Mouse (Mus musculus): ENCODE measurements around the gene Glod4. TPM values are rescaled to one million over a fixed set of nuclear protein-coding genes. Genes with fewer than 3 reads are reported as not detected.

Gene Glod4
- polyA plus RNA-seq, 1 experiment from 2014 or later = 121 TPM

GRCm38 (mm10) chr11:76183745-76184144, 59.8 kb downstream of the Glod4 start:
- H3K27me3 ChIP-seq = no peaks in the 10 kb centered on the region
- H3K36me3 ChIP-seq = no peaks in the 10 kb centered on the region
- peaks cover 7% of the 10 kb centered on the region for H3K4me1 ChIP-seq (replicated peaks)
- 83% methylated on average over 4 of the region's 4 CpGs for WGBS
- no peak overlapping the region for H3K4me3 ChIP-seq
- no peak overlapping the region for H3K27ac ChIP-seq
- H3K9me3 ChIP-seq = no peaks in the 10 kb centered on the region
- no peak for ATAC-seq (ENCODE audit: low FRiP score)
- H3K4me2 ChIP-seq = no peak overlapping the region
- no peak overlapping the region for H3K9ac ChIP-seq

- no peaks in the 10 kb centered on the region for H3K9me3 ChIP-seq
- H3K4me2 ChIP-seq = peak overlapping the region; percentile 91
- no peak for ATAC-seq (ENCODE audit: low FRiP score)
- no peaks in the 10 kb centered on the region for H3K27me3 ChIP-seq
- H3K36me3 ChIP-seq = peaks cover 6% of the 10 kb centered on the region; the same call in 1 of the 2 replicates
- H3K4me1 ChIP-seq (replicated peaks) = peaks cover 20% of the 10 kb centered on the region
- peak overlapping the region; percentile 79 for H3K4me3 ChIP-seq
- H3K9ac ChIP-seq = peak overlapping the region; percentile 88
- peak overlapping the region; percentile 84 for H3K27ac ChIP-seq
- 19% methylated on average over 7 of the region's 7 CpGs for WGBS
These were observed 63.4 kb downstream of the Glod4 start for GRCm38 (mm10) chr11:76180146-76180540.

- no peaks in the 10 kb centered on the region for H3K27me3 ChIP-seq
- no peaks in the 10 kb centered on the region for H3K9me3 ChIP-seq
- peak within 1 kb of the TSS; percentile 91 for H3K4me2 ChIP-seq
- WGBS = under 1% methylated on average over 37 of the region's 37 CpGs
- H3K36me3 ChIP-seq = peaks cover 7% of the 10 kb centered on the region; the same call in 1 of the 2 replicates
- peak within 1 kb of the TSS; percentile 88 for H3K9ac ChIP-seq
- H3K27ac ChIP-seq = peak within 1 kb of the TSS; percentile 84
- ATAC-seq (ENCODE audit: low FRiP score) = peak; percentile 93
- peaks cover 20% of the 10 kb centered on the region for H3K4me1 ChIP-seq (replicated peaks)
- H3K4me3 ChIP-seq = peak within 1 kb of the TSS; percentile 79
These were observed 63.9 kb downstream of the Glod4 start, which contains the start of the genes Vps53 and Fam57a for GRCm38 (mm10) chr11:76179495-76180145. TSS of gene Vps53 (minus strand) at chr11:76179647. TSS of gene Fam57a (plus strand) at chr11:76179671.

GRCm38 (mm10) chr11:76178726-76179494, 64.6 kb downstream of the Glod4 start:
- H3K9ac ChIP-seq = peak overlapping the region; percentile 88
- H3K36me3 ChIP-seq = peaks cover 12% of the 10 kb centered on the region
- peak overlapping the region; percentile 79 for H3K4me3 ChIP-seq
- H3K27me3 ChIP-seq = no peaks in the 10 kb centered on the region
- no peaks in the 10 kb centered on the region for H3K9me3 ChIP-seq
- WGBS = 1% methylated on average over 28 of the region's 28 CpGs
- peak; percentile 88 for ATAC-seq (ENCODE audit: low FRiP score)
- peak overlapping the region; percentile 84 for H3K27ac ChIP-seq
- peaks cover 20% of the 10 kb centered on the region for H3K4me1 ChIP-seq (replicated peaks)
- peak overlapping the region; percentile 91 for H3K4me2 ChIP-seq

GRCm38 (mm10) chr11:76170207-76170606, 73.3 kb downstream of the Glod4 start:
- WGBS = 46% methylated on average over 5 of the region's 5 CpGs
- Histone ChIP-seq H3K36me3 (peaks cover 26% of the 10 kb centered on the region), H3K4me3 (no peak overlapping the region), H3K9me3 (no peaks in the 10 kb centered on the region), H3K27me3 (no peaks in the 10 kb centered on the region), H3K9ac (no peak overlapping the region), H3K4me1 (replicated peaks) (peaks cover 6% of the 10 kb centered on the region; the same call in 1 of the 2 replicates), H3K4me2 (no peak overlapping the region), H3K27ac (no peak overlapping the region)
- ATAC-seq (ENCODE audit: low FRiP score) = no peak

- Histone ChIP-seq H3K36me3 (peaks cover 30% of the 10 kb centered on the region), H3K9ac (no peak overlapping the region), H3K4me1 (replicated peaks) (peaks cover 6% of the 10 kb centered on the region; the same call in 1 of the 2 replicates), H3K4me2 (no peak overlapping the region), H3K27me3 (no peaks in the 10 kb centered on the region), H3K27ac (no peak overlapping the region), H3K9me3 (no peaks in the 10 kb centered on the region), H3K4me3 (no peak overlapping the region)
- WGBS = 69% methylated on average over 3 of the region's 3 CpGs
- no peak for ATAC-seq (ENCODE audit: low FRiP score)
These were observed 74.5 kb downstream of the Glod4 start for GRCm38 (mm10) chr11:76168976-76169375.

GRCm38 (mm10) chr11:76167079-76167765, 76.3 kb downstream of the Glod4 start:
- no peak overlapping the region for H3K27ac ChIP-seq
- peaks cover 6% of the 10 kb centered on the region; the same call in 1 of the 2 replicates for H3K4me1 ChIP-seq (replicated peaks)
- no peak overlapping the region for H3K4me2 ChIP-seq
- 30% methylated on average over 5 of the region's 5 CpGs for WGBS
- no peak overlapping the region for H3K4me3 ChIP-seq
- H3K9ac ChIP-seq = no peak overlapping the region
- peaks cover 32% of the 10 kb centered on the region for H3K36me3 ChIP-seq
- no peak for ATAC-seq (ENCODE audit: low FRiP score)
- H3K9me3 ChIP-seq = no peaks in the 10 kb centered on the region
- H3K27me3 ChIP-seq = no peaks in the 10 kb centered on the region

GRCm38 (mm10) chr11:76166657-76167056, 76.9 kb downstream of the Glod4 start:
- Histone ChIP-seq H3K9me3 (no peaks in the 10 kb centered on the region), H3K27me3 (no peaks in the 10 kb centered on the region), H3K4me1 (replicated peaks) (peaks cover 6% of the 10 kb centered on the region; the same call in 1 of the 2 replicates), H3K4me3 (no peak overlapping the region), H3K27ac (no peak overlapping the region), H3K4me2 (no peak overlapping the region), H3K9ac (no peak overlapping the region), H3K36me3 (peaks cover 31% of the 10 kb centered on the region)
- 96% methylated on average over 4 of the region's 4 CpGs for WGBS
- ATAC-seq (ENCODE audit: low FRiP score) = no peak

- Histone ChIP-seq H3K4me1 (replicated peaks) (no peaks in the 10 kb centered on the region), H3K9ac (no peak overlapping the region), H3K27ac (no peak overlapping the region), H3K4me2 (no peak overlapping the region), H3K9me3 (no peaks in the 10 kb centered on the region), H3K27me3 (no peaks in the 10 kb centered on the region), H3K36me3 (peaks cover 91% of the 10 kb centered on the region), H3K4me3 (no peak overlapping the region)
- 73% methylated on average over 6 of the region's 6 CpGs for WGBS
- no peak for ATAC-seq (ENCODE audit: low FRiP score)
These were observed 83.3 kb downstream of the Glod4 start for GRCm38 (mm10) chr11:76160251-76160650.

GRCm38 (mm10) chr11:76158375-76158774, 85.2 kb downstream of the Glod4 start:
- Histone ChIP-seq H3K36me3 (peaks cover 92% of the 10 kb centered on the region), H3K4me1 (replicated peaks) (no peaks in the 10 kb centered on the region), H3K27me3 (no peaks in the 10 kb centered on the region), H3K4me2 (no peak overlapping the region), H3K4me3 (no peak overlapping the region), H3K27ac (no peak overlapping the region), H3K9me3 (no peaks in the 10 kb centered on the region), H3K9ac (no peak overlapping the region)
- 95% methylated on average over 2 of the region's 2 CpGs for WGBS
- ATAC-seq (ENCODE audit: low FRiP score) = no peak

GRCm38 (mm10) chr11:76154861-76155260, 88.7 kb downstream of the Glod4 start:
- Histone ChIP-seq H3K27me3 (no peaks in the 10 kb centered on the region), H3K9me3 (no peaks in the 10 kb centered on the region), H3K4me1 (replicated peaks) (no peaks in the 10 kb centered on the region), H3K4me3 (no peak overlapping the region), H3K27ac (no peak overlapping the region), H3K9ac (no peak overlapping the region), H3K36me3 (peaks cover 66% of the 10 kb centered on the region), H3K4me2 (no peak overlapping the region)
- no peak for ATAC-seq (ENCODE audit: low FRiP score)
- 92% methylated on average over 2 of the region's 2 CpGs for WGBS

- Histone ChIP-seq H3K27ac (no peak overlapping the region), H3K27me3 (no peaks in the 10 kb centered on the region), H3K4me1 (replicated peaks) (no peaks in the 10 kb centered on the region; the same call in 1 of the 2 replicates), H3K9me3 (no peaks in the 10 kb centered on the region), H3K9ac (no peak overlapping the region), H3K4me2 (no peak overlapping the region), H3K4me3 (no peak overlapping the region), H3K36me3 (peaks cover 60% of the 10 kb centered on the region)
- no peak for ATAC-seq (ENCODE audit: low FRiP score)
- WGBS = 98% methylated on average over 2 of the region's 2 CpGs
These were observed 89.3 kb downstream of the Glod4 start for GRCm38 (mm10) chr11:76154200-76154599.
